In genomic region chrX:74425195-74425594, GRCm38 (mm10) we compare ENCODE assay signal across 8 mouse cellular contexts. TPM values are rescaled to one million over a fixed set of nuclear protein-coding genes. Genes with fewer than 3 reads are reported as not detected.
DNase-seq lines count a peak whose midpoint lies in the region; ATAC-seq and TF ChIP-seq lines count a peak whose summit lies in the region.

No protein-coding gene starts in this region.

- peak overlapping the region; percentile 88 for H3K27ac ChIP-seq in liver, embryonic 16.5 days (ENCODE audit: low read length)
- no peak overlapping the region for H3K27ac ChIP-seq in intestine, postnatal 0 days (ENCODE audit: low read depth, low read length)

- no peaks in the 10 kb centered on the region for H3K27me3 ChIP-seq in liver, embryonic 16.5 days (ENCODE audit: control insufficient read depth, insufficient read depth, low read depth, low read length)
- H3K27me3 ChIP-seq in intestine, postnatal 0 days (replicated peaks; ENCODE audit: control insufficient read depth, insufficient read depth, low read length): no peaks in the 10 kb centered on the region

- WGBS in liver, embryonic 16.5 days (ENCODE audit: insufficient replicate concordance): 41% methylated on average over 4 of the region's 4 CpGs
- 74% methylated on average over 4 of the region's 4 CpGs for WGBS in intestine, postnatal 0 days

- peak; percentile 13 for ATAC-seq in granulocyte monocyte progenitor cell, adult 5-6 weeks (replicated peaks; ENCODE audit: poor library complexity, severe bottlenecking)
- ATAC-seq in liver, embryonic 16.5 days (ENCODE audit: low read depth): peak; percentile 71
- no peak for ATAC-seq in intestine, postnatal 0 days
- ATAC-seq in CD4-positive, CD25-positive, alpha-beta regulatory T cell, adult 4 months: no peak

- no peaks in the 10 kb centered on the region; the same call in 1 of the 2 replicates for H3K36me3 ChIP-seq in liver, embryonic 16.5 days (ENCODE audit: control insufficient read depth, insufficient read depth)
- H3K36me3 ChIP-seq in intestine, postnatal 0 days (ENCODE audit: control insufficient read depth, insufficient read depth): no peaks in the 10 kb centered on the region

- no peaks in the 10 kb centered on the region for H3K9me3 ChIP-seq in liver, embryonic 16.5 days (replicated peaks; ENCODE audit: control insufficient read depth, low read length)
- H3K9me3 ChIP-seq in intestine, postnatal 0 days (ENCODE audit: control insufficient read depth): no peaks in the 10 kb centered on the region

- H3K4me2 ChIP-seq in liver, embryonic 16.5 days (ENCODE audit: low read depth, low read length): peak overlapping the region; percentile 69
- H3K4me2 ChIP-seq in intestine, postnatal 0 days (replicated peaks; ENCODE audit: low read depth): no peak overlapping the region

- peak overlapping the region; percentile 63 for H3K9ac ChIP-seq in liver, embryonic 16.5 days (ENCODE audit: low read depth, low read length)
- H3K9ac ChIP-seq in intestine, postnatal 0 days (ENCODE audit: low read depth, low read length): no peak overlapping the region

- peak; percentile 38 for DNase-seq in urinary bladder, postnatal 25 days (ENCODE audit: low spot score)
- no peak for DNase-seq in urinary bladder, adult 2 months (ENCODE audit: low spot score)
- DNase-seq in spleen, postnatal 4 days (ENCODE audit: low spot score in 2 of 2): peak; percentile 77 to 80
- DNase-seq in embryo, embryonic 10 days (ENCODE audit: low spot score): no peak

- H3K4me1 ChIP-seq in liver, embryonic 16.5 days (ENCODE audit: control insufficient read depth, low read depth, low read length): peaks cover 19% of the 10 kb centered on the region
- H3K4me1 ChIP-seq in intestine, postnatal 0 days (replicated peaks; ENCODE audit: control insufficient read depth, insufficient read depth, low read length): no peaks in the 10 kb centered on the region

- TF ChIP-seq CTCF in intestine, postnatal 0 days (IDR thresholded peaks at IDR 0.05; ENCODE audit: low read depth): no peak

- H3K4me3 ChIP-seq in liver, embryonic 16.5 days (ENCODE audit: low read depth, low read length): peak overlapping the region; percentile 65
- no peak overlapping the region for H3K4me3 ChIP-seq in intestine, postnatal 0 days (ENCODE audit: low read depth, low read length)

RNA-seq across cellular contexts. Expression of gene G6pdx, which starts 3.8 kb away (rescaled TPM):
- 95.5 and 113 TPM in 2 replicates for polyA plus RNA-seq in urinary bladder, adult 2 months (2012; rRNA removed)
- 164 and 168 TPM in 2 replicates for total RNA-seq in granulocyte monocyte progenitor cell, adult 5-6 weeks (2014; fragmentation: Nextera tagmentation)
- total RNA-seq in granulocyte monocyte progenitor cell, adult 5-6 weeks (2017): 120 and 126 TPM in 2 replicates
- 42.3 and 42.7 TPM in 2 replicates for polyA plus RNA-seq in liver, embryonic 16.5 days (2015; fragmentation: Nextera tagmentation; extraction: Ambion mirVana)
- 13.6 and 14.5 TPM in 2 replicates for polyA plus RNA-seq in intestine, postnatal 0 days (2015; fragmentation: Nextera tagmentation; extraction: Ambion mirVana)
- polyA plus RNA-seq in CD4-positive, CD25-positive, alpha-beta regulatory T cell, adult 4 months (2017; shearing (Covaris generic)): 10 to 100 TPM; 33.3 to 41.4 TPM

RNA-seq across cellular contexts. Expression of gene Ikbkg, which starts 32.1 kb away (rescaled TPM):
- 25.0 and 26.3 TPM in 2 replicates for polyA plus RNA-seq in urinary bladder, adult 2 months (2012; rRNA removed)
- 13.1 and 23.7 TPM in 2 replicates for total RNA-seq in granulocyte monocyte progenitor cell, adult 5-6 weeks (2014; fragmentation: Nextera tagmentation)
- 23.1 and 57.0 TPM in 2 replicates for total RNA-seq in granulocyte monocyte progenitor cell, adult 5-6 weeks (2017)
- 29.4 and 29.7 TPM in 2 replicates for polyA plus RNA-seq in liver, embryonic 16.5 days (2015; fragmentation: Nextera tagmentation; extraction: Ambion mirVana)
- 12.0 and 12.7 TPM in 2 replicates for polyA plus RNA-seq in intestine, postnatal 0 days (2015; fragmentation: Nextera tagmentation; extraction: Ambion mirVana)
- 10 to 100 TPM; 44.7 to 65.1 TPM for polyA plus RNA-seq in CD4-positive, CD25-positive, alpha-beta regulatory T cell, adult 4 months (2017; shearing (Covaris generic))

RNA-seq across cellular contexts. Expression of gene Fam3a, which starts 32.1 kb away (rescaled TPM):
- polyA plus RNA-seq in urinary bladder, adult 2 months (2012; rRNA removed): 38.3 and 40.6 TPM in 2 replicates
- total RNA-seq in granulocyte monocyte progenitor cell, adult 5-6 weeks (2014; fragmentation: Nextera tagmentation): 8.8 and 21.1 TPM in 2 replicates
- 12.3 and 14.7 TPM in 2 replicates for total RNA-seq in granulocyte monocyte progenitor cell, adult 5-6 weeks (2017)
- polyA plus RNA-seq in liver, embryonic 16.5 days (2015; fragmentation: Nextera tagmentation; extraction: Ambion mirVana): 13.1 and 14.2 TPM in 2 replicates
- polyA plus RNA-seq in intestine, postnatal 0 days (2015; fragmentation: Nextera tagmentation; extraction: Ambion mirVana): 20.9 and 22.0 TPM in 2 replicates
- 10 to 100 TPM; 28.6 to 47.0 TPM for polyA plus RNA-seq in CD4-positive, CD25-positive, alpha-beta regulatory T cell, adult 4 months (2017; shearing (Covaris generic))

RNA-seq across cellular contexts. Expression of gene Slc10a3, which starts 52.0 kb away (rescaled TPM):
- 14.1 and 18.0 TPM in 2 replicates for polyA plus RNA-seq in urinary bladder, adult 2 months (2012; rRNA removed)
- total RNA-seq in granulocyte monocyte progenitor cell, adult 5-6 weeks (2014; fragmentation: Nextera tagmentation): 32.0 and 39.6 TPM in 2 replicates
- total RNA-seq in granulocyte monocyte progenitor cell, adult 5-6 weeks (2017): 12.8 and 18.3 TPM in 2 replicates
- polyA plus RNA-seq in liver, embryonic 16.5 days (2015; fragmentation: Nextera tagmentation; extraction: Ambion mirVana): 6.1 TPM in 2 replicates
- polyA plus RNA-seq in intestine, postnatal 0 days (2015; fragmentation: Nextera tagmentation; extraction: Ambion mirVana): 16.9 and 18.3 TPM in 2 replicates
- polyA plus RNA-seq in CD4-positive, CD25-positive, alpha-beta regulatory T cell, adult 4 months (2017; shearing (Covaris generic)): 10 to 100 TPM; 21.5 to 34.2 TPM

RNA-seq across cellular contexts. Expression of gene Ubl4a, which starts 52.2 kb away (rescaled TPM):
- polyA plus RNA-seq in urinary bladder, adult 2 months (2012; rRNA removed): 54.3 and 66.7 TPM in 2 replicates
- total RNA-seq in granulocyte monocyte progenitor cell, adult 5-6 weeks (2014; fragmentation: Nextera tagmentation): 49.7 and 50.3 TPM in 2 replicates
- 15.8 and 17.3 TPM in 2 replicates for total RNA-seq in granulocyte monocyte progenitor cell, adult 5-6 weeks (2017)
- polyA plus RNA-seq in liver, embryonic 16.5 days (2015; fragmentation: Nextera tagmentation; extraction: Ambion mirVana): 37.1 and 39.3 TPM in 2 replicates
- 77.4 and 78.1 TPM in 2 replicates for polyA plus RNA-seq in intestine, postnatal 0 days (2015; fragmentation: Nextera tagmentation; extraction: Ambion mirVana)
- polyA plus RNA-seq in CD4-positive, CD25-positive, alpha-beta regulatory T cell, adult 4 months (2017; shearing (Covaris generic)): 10 to 100 TPM; 60.0 to 78.5 TPM

Comparison
In these comparisons a context has a peak if more than half of its experiments do, and no peak if none do; other contexts are left out.
1. DNase-seq: peak in urinary bladder, postnatal 25 days (single experiment) and spleen, postnatal 4 days (2 of 2); none in urinary bladder, adult 2 months (single experiment) and embryo, embryonic 10 days (single experiment).
2. ATAC-seq: peak in granulocyte monocyte progenitor cell, adult 5-6 weeks (single experiment) and liver, embryonic 16.5 days (single experiment); none in intestine, postnatal 0 days (single experiment) and CD4-positive, CD25-positive, alpha-beta regulatory T cell, adult 4 months (single experiment).